Mouse (Mus musculus): ENCODE data around the gene Brd3.
"Not testable (repeated sequence)": the region's sequence is repeated elsewhere in the genome, so short reads cannot be mapped to it uniquely, and the experiment has no call there.

GRCm38 (mm10) chr2:27546041-27546440, 38.6 kb upstream of the Brd3 start:
- TF ChIP-seq POLR2A (IDR thresholded peaks at IDR 0.05; ENCODE audit: low read depth, low read length); CTCF (IDR thresholded peaks at IDR 0.05; ENCODE audit: extremely low read depth, insufficient read length, insufficient replicate concordance, low read depth, low read length): not testable (repeated sequence)
